Mouse (Mus musculus) forebrain, embryonic 16.5 days (tissue): ENCODE measurements at regions not wholly inside any gene's neighbourhood (a gene's known extent, or its start where the extent isn't known, plus 50 kb on each side); places are given as distances from the start of the nearest gene placed in this dataset.

Source experiments
- ATAC-seq: fragments of 200-750 bp; cut with Nextera tagmentation; 2 replicates; pipeline ENCODE4 v1.8.0; 2017; ENCODE audit warnings: mild to moderate bottlenecking, moderate library complexity
- H3K27ac ChIP-seq: fragments of 300-500 bp; sonication (generic); 2 replicates; pipeline ENCODE4 v1.5.1; 2014; ENCODE audit warnings: low read length, control low read depth
- H3K27me3 ChIP-seq: fragments of 300-500 bp; sonication (generic); replicated peaks from 2 replicates; pipeline ENCODE4 v1.6.1; 2014; ENCODE audit warnings: low read length; ENCODE audit not compliant: control insufficient read depth, insufficient read depth
- H3K36me3 ChIP-seq: fragments of 300-500 bp; sonication (generic); 2 replicates; pipeline ENCODE4 v1.6.1; 2014; ENCODE audit not compliant: control insufficient read depth, insufficient read depth
- H3K4me1 ChIP-seq: fragments of 300-500 bp; sonication (generic); replicated peaks from 2 replicates; pipeline ENCODE4 v1.6.1; 2014; ENCODE audit warnings: low read length; ENCODE audit not compliant: control insufficient read depth, insufficient read depth
- H3K4me2 ChIP-seq: fragments of 300-500 bp; sonication (generic); 2 replicates; pipeline ENCODE4 v1.6.1; 2014; ENCODE audit warnings: mild to moderate bottlenecking, low read length, control low read depth
- H3K4me3 ChIP-seq: fragments of 300-500 bp; sonication (generic); replicated peaks from 2 replicates; pipeline ENCODE4 v1.5.1; 2014; ENCODE audit warnings: mild to moderate bottlenecking, low read length, control low read depth
- H3K9ac ChIP-seq: fragments of 300-500 bp; sonication (generic); replicated peaks from 2 replicates; pipeline ENCODE4 v1.6.1; 2014; ENCODE audit warnings: low read depth, low read length, control low read depth
- H3K9me3 ChIP-seq: fragments of 300-500 bp; sonication (generic); 2 replicates; pipeline ENCODE4 v1.6.1; 2016; ENCODE audit warnings: low read length; ENCODE audit not compliant: control insufficient read depth
- WGBS: fragments of 180-500 bp; shearing (Covaris S2); extraction: QIAGEN DNeasy Blood & Tissue Kit; methylation state at CpG from one replicate; pipeline ENCODE4 v1.1.7; 2014; 5-methylcytosine and 5-hydroxymethylcytosine counted together

- 0 out of 2 replicates have a peak, but pooled peaks have one; percentile 59 for ATAC-seq
- Histone ChIP-seq H3K36me3 (no peaks in the 10 kb centered on the region), H3K27ac (no peak overlapping the region), H3K4me3 (no peak overlapping the region), H3K4me1 (no peaks in the 10 kb centered on the region), H3K9ac (no peak overlapping the region), H3K4me2 (no peak overlapping the region), H3K9me3 (no peaks in the 10 kb centered on the region), H3K27me3 (no peaks in the 10 kb centered on the region)
- WGBS = 34% methylated on average over 5 of the region's 5 CpGs
These were observed 152.9 kb upstream of the Zic3 start for GRCm38 (mm10) chrX:57869648-57870047.

DNA sequence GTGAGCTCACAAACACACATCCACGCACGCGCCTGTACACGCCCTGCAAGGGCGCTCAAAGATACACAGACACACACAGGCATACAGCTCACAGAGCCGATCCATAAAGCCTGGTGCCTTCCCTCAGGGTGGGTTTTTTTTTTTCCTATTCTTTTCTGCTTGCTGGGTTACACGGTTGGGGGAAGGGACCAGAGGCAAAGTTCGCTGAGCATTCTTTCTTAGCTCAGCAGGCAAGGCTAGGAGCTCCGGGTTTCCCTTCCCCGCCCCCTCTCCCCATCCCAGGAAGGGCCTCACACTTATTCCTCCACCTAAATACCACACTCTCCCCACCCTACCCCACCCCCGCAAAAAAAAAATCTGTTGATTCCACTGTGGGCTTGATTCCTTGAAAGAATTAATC lies 105.8 kb upstream of the Zic3 start:
- ATAC-seq = no peak
- Histone ChIP-seq H3K27ac (no peak overlapping the region), H3K27me3 (peaks cover 5% of the 10 kb centered on the region; the same call in 1 of the 2 replicates), H3K9me3 (no peaks in the 10 kb centered on the region), H3K4me1 (peaks cover 3% of the 10 kb centered on the region; the same call in 1 of the 2 replicates), H3K4me2 (no peak overlapping the region), H3K4me3 (no peak overlapping the region), H3K36me3 (no peaks in the 10 kb centered on the region), H3K9ac (no peak overlapping the region)
- WGBS = 21% methylated on average over 11 of the region's 11 CpGs

GRCm38 (mm10) chrX:57917441-57918145 lies 104.9 kb upstream of the Zic3 start:
- Histone ChIP-seq H3K4me3 (no peak overlapping the region), H3K36me3 (no peaks in the 10 kb centered on the region), H3K4me1 (peaks cover 5% of the 10 kb centered on the region; the same call in 1 of the 2 replicates), H3K27ac (no peak overlapping the region), H3K4me2 (no peak overlapping the region), H3K27me3 (peaks cover 5% of the 10 kb centered on the region; the same call in 1 of the 2 replicates), H3K9me3 (no peaks in the 10 kb centered on the region), H3K9ac (no peak overlapping the region)
- no peak for ATAC-seq
- WGBS = 25% methylated on average over 21 of the region's 21 CpGs

GRCm38 (mm10) chrX:57918181-57919115 lies 104.1 kb upstream of the Zic3 start:
- 15% methylated on average over 25 of the region's 25 CpGs for WGBS
- no peaks in the 10 kb centered on the region for H3K36me3 ChIP-seq
- no peak for ATAC-seq
- no peaks in the 10 kb centered on the region for H3K9me3 ChIP-seq
- peaks cover 5% of the 10 kb centered on the region; the same call in 1 of the 2 replicates for H3K4me1 ChIP-seq
- peaks cover 5% of the 10 kb centered on the region; the same call in 1 of the 2 replicates for H3K27me3 ChIP-seq
- no peak overlapping the region for H3K4me2 ChIP-seq
- no peak overlapping the region for H3K9ac ChIP-seq
- H3K27ac ChIP-seq = no peak overlapping the region
- H3K4me3 ChIP-seq = no peak overlapping the region

- H3K4me1 ChIP-seq = peaks cover 5% of the 10 kb centered on the region; the same call in 1 of the 2 replicates
- H3K4me2 ChIP-seq = peak overlapping the region; percentile 20
- H3K4me3 ChIP-seq = no peak overlapping the region; the same call in 1 of the 2 replicates
- H3K27ac ChIP-seq = no peak overlapping the region
- WGBS = 37% methylated on average over 17 of the region's 17 CpGs
- H3K27me3 ChIP-seq = peaks cover 5% of the 10 kb centered on the region; the same call in 1 of the 2 replicates
- H3K36me3 ChIP-seq = no peaks in the 10 kb centered on the region
- H3K9me3 ChIP-seq = no peaks in the 10 kb centered on the region
- H3K9ac ChIP-seq = no peak overlapping the region
- ATAC-seq = peak; percentile 26; the same call in 1 of the 2 replicates
These were observed 102.6 kb upstream of the Zic3 start for GRCm38 (mm10) chrX:57919886-57920285.

- Histone ChIP-seq H3K4me1 (peaks cover 5% of the 10 kb centered on the region; the same call in 1 of the 2 replicates), H3K9me3 (no peaks in the 10 kb centered on the region), H3K27me3 (peaks cover 7% of the 10 kb centered on the region; the same call in 1 of the 2 replicates), H3K27ac (no peak overlapping the region), H3K4me3 (no peak overlapping the region; the same call in 1 of the 2 replicates), H3K9ac (no peak overlapping the region), H3K4me2 (peak overlapping the region; percentile 20), H3K36me3 (no peaks in the 10 kb centered on the region)
- WGBS = 28% methylated on average over 18 of the region's 18 CpGs
- ATAC-seq = no peak
These were observed 102.1 kb upstream of the Zic3 start for GRCm38 (mm10) chrX:57920376-57920775.

GRCm38 (mm10) chrX:57921294-57921693 lies 101.2 kb upstream of the Zic3 start:
- Histone ChIP-seq H3K4me1 (peaks cover 5% of the 10 kb centered on the region; the same call in 1 of the 2 replicates), H3K36me3 (no peaks in the 10 kb centered on the region), H3K4me2 (peak overlapping the region; percentile 15), H3K27ac (no peak overlapping the region), H3K4me3 (no peak overlapping the region), H3K9ac (no peak overlapping the region), H3K9me3 (no peaks in the 10 kb centered on the region), H3K27me3 (peaks cover 7% of the 10 kb centered on the region; the same call in 1 of the 2 replicates)
- ATAC-seq = no peak; the same call in 1 of the 2 replicates
- 24% methylated on average over 16 of the region's 16 CpGs for WGBS

DNA sequence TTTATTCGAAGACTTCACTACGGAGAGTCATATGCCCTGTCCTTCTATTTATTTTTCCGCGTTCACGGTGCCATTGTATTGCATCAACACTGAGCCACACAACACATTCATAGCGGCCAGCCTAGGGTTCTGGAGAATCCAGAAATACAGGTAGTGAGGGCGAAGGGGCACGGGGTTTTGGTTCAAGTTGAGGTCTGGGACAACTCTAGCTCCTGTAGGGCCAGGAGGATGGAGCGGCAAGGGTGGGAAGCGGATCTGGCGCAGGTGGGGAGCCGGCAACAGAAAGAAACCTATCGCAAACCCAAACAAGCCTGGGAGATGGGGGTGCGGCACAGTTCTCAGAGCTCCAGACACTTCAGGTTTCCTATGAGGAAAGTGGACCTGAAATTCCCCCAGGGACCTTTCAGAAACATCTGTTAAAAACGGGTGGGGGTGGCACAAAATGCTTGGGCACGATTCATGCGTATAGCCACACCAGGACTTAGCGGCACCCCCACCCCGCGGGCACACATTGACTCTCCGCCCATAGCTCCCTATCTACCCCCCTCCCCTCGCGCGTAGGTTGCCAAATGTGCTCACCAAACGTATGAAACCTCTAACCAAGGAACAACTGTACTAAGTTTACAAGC lies 100.6 kb upstream of the Zic3 start:
- peak overlapping the region; percentile 15 for H3K4me2 ChIP-seq
- H3K36me3 ChIP-seq = no peaks in the 10 kb centered on the region
- peaks cover 5% of the 10 kb centered on the region; the same call in 1 of the 2 replicates for H3K4me1 ChIP-seq
- peaks cover 7% of the 10 kb centered on the region; the same call in 1 of the 2 replicates for H3K27me3 ChIP-seq
- H3K9me3 ChIP-seq = no peaks in the 10 kb centered on the region
- no peak overlapping the region for H3K9ac ChIP-seq
- 20% methylated on average over 25 of the region's 25 CpGs for WGBS
- no peak overlapping the region for H3K4me3 ChIP-seq
- ATAC-seq = no peak
- H3K27ac ChIP-seq = no peak overlapping the region
